Mouse (Mus musculus) MEL-GATA-1-ER (cell line): ENCODE measurements around the gene Tbc1d5.

ENCODE experiments used
- DNase-seq: peaks from one replicate; pipeline ENCODE4 v3.0.0-alpha.2; 2012; ENCODE audit warnings: low read depth; ENCODE audit errors: extremely low read depth

The Tbc1d5 gene

GRCm38 (mm10) chr17:51179195-51179953 is at the start of gene Tbc1d5:
Gene Tbc1d5 (minus strand): TSS chr17:51179352.
- DNase-seq, result peak; percentile 60

GRCm38 (mm10) chr17:51226056-51226455 is 46.9 kb upstream of the Tbc1d5 start:
- DNase-seq, result no peak

- DNase-seq, result no peak
Observed at GRCm38 (mm10) chr17:51223152-51223551, 44.0 kb upstream of the Tbc1d5 start.

- no peak for DNase-seq
Observed at GRCm38 (mm10) chr17:51221075-51221474, 41.9 kb upstream of the Tbc1d5 start.

- no peak for DNase-seq
Observed at GRCm38 (mm10) chr17:51219897-51220296, 40.7 kb upstream of the Tbc1d5 start.

- no peak for DNase-seq
Observed at GRCm38 (mm10) chr17:51216426-51216825, 37.3 kb upstream of the Tbc1d5 start.

- no peak for DNase-seq
Observed at GRCm38 (mm10) chr17:51209565-51209964, 30.4 kb upstream of the Tbc1d5 start.

GRCm38 (mm10) chr17:51204643-51205042 is 25.5 kb upstream of the Tbc1d5 start:
- no peak for DNase-seq

GRCm38 (mm10) chr17:51195561-51195960 is 16.4 kb upstream of the Tbc1d5 start:
- no peak for DNase-seq

GRCm38 (mm10) chr17:51194787-51195186 is 15.6 kb upstream of the Tbc1d5 start:
- no peak for DNase-seq

- DNase-seq, result no peak
Observed at GRCm38 (mm10) chr17:51191381-51191780, 12.2 kb upstream of the Tbc1d5 start.

- DNase-seq, result no peak
Observed at GRCm38 (mm10) chr17:51182715-51183114, 3.6 kb upstream of the Tbc1d5 start.

GRCm38 (mm10) chr17:51178491-51179194 is 509 bp downstream of the Tbc1d5 start:
- peak; percentile 64 for DNase-seq

- no peak for DNase-seq
Observed at GRCm38 (mm10) chr17:51177923-51178322, 1.2 kb downstream of the Tbc1d5 start.

GRCm38 (mm10) chr17:51172332-51172731 is 6.8 kb downstream of the Tbc1d5 start:
- DNase-seq, result no peak

- no peak for DNase-seq
Observed at GRCm38 (mm10) chr17:51171504-51171903, 7.6 kb downstream of the Tbc1d5 start.

GRCm38 (mm10) chr17:51169911-51170310 is 9.2 kb downstream of the Tbc1d5 start:
- DNase-seq, result no peak

- DNase-seq, result no peak
Observed at GRCm38 (mm10) chr17:51162366-51162765, 16.8 kb downstream of the Tbc1d5 start.

GRCm38 (mm10) chr17:51159261-51159660 is 19.9 kb downstream of the Tbc1d5 start:
- DNase-seq, result no peak

- DNase-seq, result no peak
Observed at GRCm38 (mm10) chr17:51150999-51151398, 28.2 kb downstream of the Tbc1d5 start.

- DNase-seq, result no peak
Observed at GRCm38 (mm10) chr17:51144983-51145382, 34.2 kb downstream of the Tbc1d5 start.

GRCm38 (mm10) chr17:51142095-51142494 is 37.1 kb downstream of the Tbc1d5 start:
- no peak for DNase-seq

- DNase-seq, result no peak
Observed at GRCm38 (mm10) chr17:51111194-51111593, 68.0 kb downstream of the Tbc1d5 start.
